Mouse (Mus musculus) kidney, postnatal 10 days (tissue): ENCODE measurements around the gene Ucn.
A peak's percentile ranks its signal among the peaks of the same experiment; 100 is the strongest.

Experiments
- DNase-seq: peaks from one replicate; pipeline ENCODE4 v3.0.0; 2021; ENCODE audit warnings: mixed read lengths

The Ucn gene

DNA sequence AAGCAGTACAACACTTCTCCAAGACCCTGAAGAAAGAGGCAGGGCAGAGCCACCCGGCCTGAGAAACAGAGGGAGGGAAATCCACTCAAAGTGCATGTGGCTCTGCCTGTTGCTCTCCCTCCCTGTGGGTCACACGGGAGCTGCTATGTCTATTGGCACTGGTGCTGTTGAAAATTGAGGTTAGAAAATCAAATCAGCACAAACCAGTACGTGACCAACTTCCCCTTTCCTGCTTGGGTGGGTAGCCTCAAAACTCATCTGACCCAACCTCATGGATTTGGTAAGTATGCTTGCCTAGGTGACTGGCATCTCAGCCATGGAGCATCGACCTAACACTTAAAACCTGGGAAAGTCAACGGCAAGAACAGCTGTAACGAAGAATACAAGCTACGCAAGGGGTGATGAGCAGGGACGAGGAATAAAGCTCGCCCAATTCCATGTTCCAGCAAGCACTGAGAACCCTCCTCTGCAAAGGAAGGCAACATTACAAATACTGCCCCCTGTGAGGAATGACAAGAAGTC is 32.8 kb downstream of the Ucn start, which contains the start of gene Dnajc5g:
Gene Dnajc5g, plus strand, starts transcription at position 472 of the 522 bp plus-strand sequence.
- DNase-seq = no peak

DNA sequence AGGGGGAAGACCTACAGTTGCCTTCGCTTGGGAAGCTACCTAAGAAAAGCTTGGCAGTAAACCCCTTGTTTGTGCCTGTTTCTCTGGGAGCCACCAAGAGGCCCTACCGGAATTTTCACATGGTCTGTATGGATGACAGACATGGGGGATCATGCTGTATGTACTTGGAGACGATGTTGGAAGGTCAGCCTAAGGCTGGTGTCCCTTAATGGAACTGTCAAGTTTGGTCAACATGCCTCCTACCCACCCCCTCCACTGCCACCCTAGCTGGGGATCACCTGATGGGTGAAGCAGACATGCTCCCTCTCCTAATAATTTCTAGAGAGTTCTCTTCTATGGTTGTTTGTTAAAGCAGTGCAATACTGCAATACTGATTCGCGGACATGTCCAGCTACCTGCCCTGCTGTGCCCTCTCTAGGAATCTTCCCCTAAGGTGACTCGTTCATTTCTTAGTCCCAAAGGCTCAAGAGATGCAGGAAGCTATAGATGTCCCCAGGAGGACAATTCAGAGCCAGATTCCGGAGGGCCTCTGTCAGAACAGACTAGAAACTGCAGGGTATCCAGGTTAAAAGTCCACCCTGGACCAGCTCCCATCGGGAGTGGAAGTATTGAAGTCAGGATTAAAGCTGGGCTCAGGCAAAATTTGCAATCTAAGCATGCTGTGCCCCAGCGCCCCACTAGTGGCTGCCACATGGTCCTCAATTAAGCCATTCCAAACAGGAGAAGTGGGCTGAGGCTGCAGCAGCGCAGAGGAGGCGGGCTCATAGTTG is 42.7 kb downstream of the Ucn start:
- DNase-seq = no peak

DNA sequence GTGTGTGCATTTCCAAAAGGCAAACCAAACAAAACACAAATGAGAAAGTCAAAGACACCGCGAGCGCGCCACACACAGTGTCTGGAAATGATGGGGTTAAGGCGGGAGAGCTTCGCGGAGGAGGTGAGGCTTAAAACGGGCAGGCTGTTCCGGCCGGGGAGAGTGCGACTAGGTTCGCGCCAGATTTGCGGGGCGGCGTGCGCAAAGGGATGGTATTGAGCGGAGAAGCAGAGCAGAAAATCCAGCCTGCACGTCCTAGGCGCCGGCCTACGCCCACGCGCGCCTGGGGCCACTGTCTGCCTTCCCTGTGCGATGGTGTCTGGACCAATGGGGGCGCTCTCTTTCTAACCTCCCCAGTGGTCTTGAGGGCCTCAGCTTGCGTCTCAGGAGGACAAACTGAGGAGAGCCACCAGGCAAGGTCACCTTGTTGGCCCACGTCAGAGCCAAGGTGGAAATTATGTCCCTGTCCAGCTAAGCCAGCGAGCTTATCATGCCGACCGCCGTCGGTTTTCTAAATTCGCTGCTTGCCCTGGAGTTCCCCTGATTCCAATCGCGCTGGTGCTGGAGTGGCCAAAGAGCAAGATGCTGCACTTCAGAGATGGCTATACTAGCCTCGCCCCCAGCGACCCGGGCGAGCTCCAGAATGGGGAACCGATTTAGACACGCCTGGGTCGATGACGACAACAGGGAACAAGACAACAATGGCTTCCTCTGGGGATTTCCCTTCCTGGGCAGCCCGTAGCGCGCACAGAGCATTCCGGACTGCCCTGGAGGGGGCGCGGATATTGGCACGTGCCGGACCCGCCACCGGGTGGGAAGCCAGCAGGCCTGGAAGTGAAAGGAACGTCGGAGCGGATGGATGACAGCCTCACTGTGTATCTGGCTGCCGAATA is 43.6 kb downstream of the Ucn start:
- peak; percentile 65 for DNase-seq

DNA sequence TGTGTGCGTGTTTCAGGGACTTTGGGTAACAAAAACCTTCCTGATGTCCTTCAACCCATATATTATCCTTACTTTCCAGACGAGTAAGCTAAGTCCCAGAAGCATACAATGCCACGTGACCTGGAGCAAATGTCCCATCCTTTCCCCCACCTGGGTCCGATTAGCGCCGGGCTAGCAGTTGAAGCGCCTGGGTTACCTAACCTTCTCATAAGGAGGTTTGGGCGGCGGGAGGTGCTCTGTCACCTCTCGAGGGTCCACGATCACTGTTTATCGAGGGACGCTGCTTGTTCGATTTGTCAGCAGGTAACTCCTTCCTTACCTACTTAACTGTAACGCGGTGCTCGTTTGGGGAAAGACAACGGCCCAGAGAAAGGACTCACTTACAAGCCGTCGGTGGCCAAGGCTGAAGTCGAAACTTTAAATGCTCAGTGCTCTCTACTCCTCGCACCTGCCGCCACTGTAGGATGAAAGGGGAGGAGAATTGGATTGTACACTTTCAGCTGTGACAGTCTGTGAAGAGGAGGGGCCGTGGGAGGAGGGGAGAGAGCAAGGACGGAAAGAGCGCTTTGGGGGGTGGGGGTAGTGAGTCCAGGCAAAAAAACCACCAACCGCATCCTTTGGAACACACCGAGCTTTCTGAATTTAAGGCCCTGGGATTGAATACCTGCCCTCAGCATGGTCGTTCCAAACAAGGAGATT is 44.4 kb downstream of the Ucn start:
- DNase-seq = no peak

DNA sequence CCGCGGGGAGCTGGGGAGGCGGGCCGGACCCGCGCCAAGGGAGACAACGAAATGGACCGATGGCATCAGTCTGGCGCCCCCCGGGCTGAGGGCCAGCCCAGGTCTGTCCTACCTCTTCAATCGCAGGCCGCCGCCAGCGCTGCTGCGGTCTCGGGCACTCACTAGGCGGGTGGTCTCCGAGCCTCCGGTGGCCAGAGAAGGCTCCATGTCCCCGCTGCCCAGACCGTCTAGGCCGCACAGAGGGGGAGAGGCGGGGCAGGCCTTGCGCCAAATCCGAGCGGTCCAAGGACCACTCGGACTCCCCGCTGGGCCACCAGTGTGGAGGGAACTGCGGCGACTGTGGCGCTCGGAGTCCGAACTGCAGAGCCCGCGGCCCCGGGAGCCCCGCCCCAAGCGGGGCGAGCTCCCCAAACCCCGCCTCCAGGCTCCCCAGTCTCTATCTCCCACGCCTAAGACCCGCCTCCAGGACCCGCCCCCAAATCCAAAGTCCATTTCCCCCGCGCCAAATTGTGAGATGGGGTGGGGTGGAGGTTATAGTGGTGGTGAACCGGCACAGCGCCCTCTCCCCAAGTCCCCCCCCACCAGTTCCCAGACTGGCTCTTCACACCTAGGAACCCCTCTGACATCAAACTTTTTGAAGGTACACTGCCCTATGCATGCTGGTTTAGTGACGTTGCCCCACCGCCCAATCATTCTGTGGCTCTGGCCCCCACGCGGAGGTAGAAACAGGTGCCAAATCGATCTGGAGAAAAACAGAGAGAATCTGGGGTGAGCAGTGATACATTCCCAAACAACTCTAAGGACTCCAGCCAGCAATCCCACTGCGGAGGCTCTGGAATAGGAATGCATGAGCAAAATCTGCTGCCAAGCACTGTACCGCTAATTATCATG is 45.2 kb downstream of the Ucn start:
- DNase-seq = peak; percentile 76

DNA sequence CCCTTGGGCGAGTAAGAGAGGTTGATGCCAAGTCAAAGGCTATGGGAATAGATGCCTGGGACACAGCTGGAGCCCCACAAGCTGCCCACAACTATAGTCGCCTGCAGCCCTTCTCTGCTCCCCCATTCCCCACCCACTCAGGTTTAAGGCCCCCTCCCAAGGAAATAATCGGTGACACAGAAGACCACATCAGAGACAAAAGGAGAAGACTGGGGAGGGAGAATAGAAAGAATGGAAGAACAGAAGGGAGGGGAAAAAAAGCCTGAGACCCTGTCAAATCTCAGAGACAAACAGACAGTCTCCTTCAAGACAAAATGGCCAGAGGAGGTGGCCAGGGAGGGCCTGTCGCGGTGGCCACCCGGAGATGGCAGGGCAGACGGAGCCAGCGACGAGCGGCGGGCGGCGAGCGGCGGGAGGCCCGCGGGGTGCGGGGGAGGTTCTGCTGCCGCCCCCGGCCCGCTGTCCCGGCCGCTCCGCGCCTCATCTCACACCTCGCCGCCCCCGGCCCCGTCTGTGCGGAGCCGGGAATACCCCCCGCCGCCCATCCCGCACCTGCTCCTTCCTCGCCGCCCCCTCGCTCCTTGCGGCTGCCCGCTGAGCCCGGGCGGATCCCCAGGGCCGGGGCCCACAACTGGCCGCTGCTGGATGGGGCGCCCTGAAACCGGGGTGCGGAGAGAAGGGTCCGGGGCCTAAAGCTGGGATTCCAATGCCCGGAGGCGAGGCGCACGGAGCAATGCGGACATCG is 46.2 kb downstream of the Ucn start:
- DNase-seq = no peak
